Mouse (Mus musculus) bone marrow macrophage, adult 2 months (primary cell): ENCODE measurements around the gene Lsamp. TPM values are rescaled to one million over a fixed set of nuclear protein-coding genes. Genes with fewer than 3 reads are reported as not detected.

Source experiments
- H3K27ac ChIP-seq: 2 replicates; pipeline ENCODE4 v1.5.1; 2012; ENCODE audit warnings: low read depth, low read length; ENCODE audit not compliant: insufficient read depth
- H3K4me1 ChIP-seq: 2 replicates; pipeline ENCODE4 v1.6.1; 2012; ENCODE audit warnings: low read length; ENCODE audit not compliant: control insufficient read depth, insufficient read depth
- H3K4me3 ChIP-seq: 2 replicates; pipeline ENCODE4 v1.5.1; 2012; ENCODE audit warnings: mild to moderate bottlenecking, low read length, moderate library complexity; ENCODE audit not compliant: insufficient read depth
- CTCF ChIP-seq: IDR thresholded peaks from 2 replicates; pipeline ENCODE4 v1.5.1; 2012; ENCODE audit warnings: low read depth, mild to moderate bottlenecking, low read length, moderate library complexity
- POLR2A ChIP-seq: IDR thresholded peaks from 2 replicates; pipeline ENCODE4 v1.6.1; 2012; ENCODE audit warnings: mild to moderate bottlenecking, low read depth, low read length, borderline replicate concordance
- polyA plus RNA-seq: library from polyadenylated mRNA; stranded (reverse); fragments of >200 nt; gene quantifications from 2 replicates; pipeline ENCODE4 v1.2.4, GENCODE M21; 2012; ENCODE audit not compliant: missing spikeins, insufficient read depth, insufficient read length

The Lsamp gene
- polyA plus RNA-seq, 1 experiment = not detected

- H3K27ac ChIP-seq = no peak overlapping the region
- H3K4me3 ChIP-seq = no peak overlapping the region
- H3K4me1 ChIP-seq = no peaks in the 10 kb centered on the region
- TF ChIP-seq POLR2A = no peak
- no peak for TF ChIP-seq CTCF
Measured at GRCm38 (mm10) chr16:40371291-40371690, 387.1 kb downstream of the Lsamp start.

DNA sequence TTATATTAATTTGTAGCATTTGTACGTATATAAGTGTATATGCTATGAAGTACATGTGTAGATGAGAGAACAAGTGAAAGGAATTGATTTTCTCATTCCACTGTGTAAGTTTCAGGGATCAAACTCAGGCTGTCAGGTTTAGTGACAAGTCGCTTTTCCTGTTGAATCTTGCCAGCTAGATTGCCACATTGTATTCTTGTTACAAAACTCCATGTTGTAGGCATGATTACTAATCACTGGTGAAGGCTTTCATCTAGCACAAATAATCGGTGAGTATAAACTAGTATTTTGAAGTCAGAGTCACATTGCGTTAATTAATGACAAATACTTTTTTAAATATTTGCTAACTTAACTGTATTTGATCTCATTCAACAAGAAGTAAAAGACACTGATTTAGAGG lies 391.2 kb downstream of the Lsamp start:
- no peaks in the 10 kb centered on the region for H3K4me1 ChIP-seq
- no peak overlapping the region for H3K27ac ChIP-seq
- no peak overlapping the region for H3K4me3 ChIP-seq
- no peak for TF ChIP-seq POLR2A
- TF ChIP-seq CTCF = no peak

- no peak for TF ChIP-seq POLR2A
- no peak for TF ChIP-seq CTCF
- Histone ChIP-seq H3K27ac (no peak overlapping the region), H3K4me1 (no peaks in the 10 kb centered on the region), H3K4me3 (no peak overlapping the region)
Measured at GRCm38 (mm10) chr16:40377129-40377799, 393.1 kb downstream of the Lsamp start.

DNA sequence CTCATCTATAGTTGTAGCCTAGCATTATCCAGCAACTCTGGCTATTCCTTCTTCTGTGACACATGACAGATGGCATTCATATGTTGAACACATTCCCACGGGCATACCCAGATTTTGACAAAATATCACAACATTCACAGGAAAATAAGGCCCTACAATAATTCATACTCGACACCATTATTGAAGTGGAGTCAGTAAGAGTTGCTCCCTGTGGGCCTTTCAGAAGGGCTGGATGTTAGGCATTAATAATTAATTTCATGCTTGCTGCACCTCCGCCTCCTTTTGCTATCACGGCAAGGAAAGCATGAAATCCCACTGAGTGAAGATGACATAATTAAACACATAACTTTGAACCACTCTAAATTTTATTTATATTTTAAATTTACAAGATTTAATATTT lies 407.9 kb downstream of the Lsamp start:
- Histone ChIP-seq H3K4me1 (no peaks in the 10 kb centered on the region), H3K4me3 (no peak overlapping the region), H3K27ac (no peak overlapping the region)
- no peak for TF ChIP-seq POLR2A
- no peak for TF ChIP-seq CTCF

- no peak for TF ChIP-seq CTCF
- no peak for TF ChIP-seq POLR2A
- Histone ChIP-seq H3K27ac (no peak overlapping the region), H3K4me3 (no peak overlapping the region), H3K4me1 (no peaks in the 10 kb centered on the region)
Measured at GRCm38 (mm10) chr16:40399531-40399930, 415.4 kb downstream of the Lsamp start.

- no peak for TF ChIP-seq POLR2A
- no peak for TF ChIP-seq CTCF
- Histone ChIP-seq H3K4me3 (no peak overlapping the region), H3K4me1 (no peaks in the 10 kb centered on the region), H3K27ac (no peak overlapping the region)
Measured at GRCm38 (mm10) chr16:40434280-40434679, 450.1 kb downstream of the Lsamp start.

- TF ChIP-seq POLR2A (no peak), CTCF (no peak)
- Histone ChIP-seq H3K4me3 (no peak overlapping the region), H3K4me1 (no peaks in the 10 kb centered on the region), H3K27ac (no peak overlapping the region)
Measured at GRCm38 (mm10) chr16:40436415-40436814, 452.3 kb downstream of the Lsamp start.

GRCm38 (mm10) chr16:40437879-40438278 lies 453.7 kb downstream of the Lsamp start:
- no peak overlapping the region for H3K4me3 ChIP-seq
- no peak overlapping the region for H3K27ac ChIP-seq
- TF ChIP-seq POLR2A (no peak), CTCF (no peak)
- H3K4me1 ChIP-seq = no peaks in the 10 kb centered on the region

- H3K4me1 ChIP-seq = no peaks in the 10 kb centered on the region
- H3K27ac ChIP-seq = no peak overlapping the region
- no peak overlapping the region for H3K4me3 ChIP-seq
- TF ChIP-seq CTCF (no peak), POLR2A (no peak)
Measured at GRCm38 (mm10) chr16:40438876-40439275, 454.7 kb downstream of the Lsamp start.

DNA sequence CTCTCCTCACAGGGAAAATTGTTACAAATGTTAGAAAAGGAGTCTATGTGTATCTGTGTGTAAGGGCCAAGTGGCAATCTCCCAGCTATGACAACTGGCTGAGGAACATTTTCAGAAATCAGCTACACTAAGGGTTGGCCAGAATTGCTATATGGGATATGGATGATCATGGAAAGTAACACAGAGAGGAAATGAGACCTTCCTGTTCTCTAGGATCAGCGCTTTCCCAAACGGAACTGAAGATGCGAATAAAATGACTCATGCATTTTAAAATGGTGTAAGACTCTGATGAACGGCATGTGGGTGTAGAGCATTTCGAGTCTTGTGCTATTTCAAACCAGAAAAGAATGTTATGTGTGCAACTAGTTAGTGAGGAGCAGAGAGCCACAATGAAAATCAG lies 462.4 kb downstream of the Lsamp start:
- Histone ChIP-seq H3K27ac (no peak overlapping the region), H3K4me1 (no peaks in the 10 kb centered on the region), H3K4me3 (no peak overlapping the region)
- TF ChIP-seq CTCF (no peak), POLR2A (no peak)

- Histone ChIP-seq H3K4me1 (no peaks in the 10 kb centered on the region), H3K4me3 (no peak overlapping the region), H3K27ac (no peak overlapping the region)
- TF ChIP-seq POLR2A (no peak), CTCF (no peak)
Measured at GRCm38 (mm10) chr16:40463411-40464058, 479.4 kb downstream of the Lsamp start.
